8 mouse cellular contexts compared by ENCODE assay signal in genomic region chr9:98986476-98987096, GRCm38 (mm10). TPM values are rescaled to one million over a fixed set of nuclear protein-coding genes. Genes with fewer than 3 reads are reported as not detected.
A peak's percentile ranks its signal among the peaks of the same experiment; 100 is the strongest.
DNase-seq lines count a peak whose midpoint lies in the region; ATAC-seq and TF ChIP-seq lines count a peak whose summit lies in the region.

No protein-coding gene starts in this region.

- H3K27me3 ChIP-seq in liver, adult 2 months (ENCODE audit: control insufficient read depth, insufficient read depth, low read length): no peaks in the 10 kb centered on the region
- H3K27me3 ChIP-seq in forebrain, embryonic 16.5 days (replicated peaks; ENCODE audit: control insufficient read depth, insufficient read depth, low read length): peaks cover 4% of the 10 kb centered on the region; the same call in 1 of the 2 replicates
- 0 out of 2 replicates have a peak, but pooled peaks cover 16% of the 10 kb centered on the region for H3K27me3 ChIP-seq in liver, postnatal 0 days (ENCODE audit: insufficient read depth, low read length)

- no peak overlapping the region for H3K27ac ChIP-seq in liver, adult 2 months (replicated peaks; ENCODE audit: insufficient read depth, low read depth, low read length)
- H3K27ac ChIP-seq in forebrain, embryonic 16.5 days (ENCODE audit: low read length): no peak overlapping the region; the same call in 1 of the 2 replicates
- H3K27ac ChIP-seq in liver, postnatal 0 days (ENCODE audit: low read depth): no peak overlapping the region

- TF ChIP-seq EP300 in liver, postnatal 0 days (IDR thresholded peaks at IDR 0.05; ENCODE audit: low read depth): no peak

- intact Hi-C loops in left cerebral cortex, postnatal 36 days (cut with DNase I): loop anchor here (10.0 kb wide), 1 partner anchor 388 kb away; no protein-coding TSS in a partner anchor

- H3K4me2 ChIP-seq in forebrain, embryonic 16.5 days (ENCODE audit: low read length): peak overlapping the region; percentile 71
- peak overlapping the region; percentile 100 for H3K4me2 ChIP-seq in liver, postnatal 0 days (ENCODE audit: low read depth, low read length)

- H3K4me3 ChIP-seq in liver, adult 2 months (ENCODE audit: insufficient read depth, low read depth, low read length): peak overlapping the region; percentile 80
- peak overlapping the region; percentile 88 for H3K4me3 ChIP-seq in forebrain, embryonic 16.5 days (replicated peaks; ENCODE audit: low read length)
- peak overlapping the region; percentile 80 for H3K4me3 ChIP-seq in liver, postnatal 0 days (ENCODE audit: low read depth, low read length)

- peak; percentile 33 for DNase-seq in liver, adult 2 months (ENCODE audit: extremely low read depth, low read depth, low spot score)
- no peak for DNase-seq in liver
- no peak for DNase-seq in liver, postnatal 0 days
- no peak for DNase-seq in ovary, postnatal 10 days (ENCODE audit: low spot score)
- DNase-seq in urinary bladder, postnatal 36 days (ENCODE audit: low spot score in 2 of 2): no peak
- DNase-seq in left cerebral cortex, postnatal 36 days (ENCODE audit: low spot score in 2 of 2): no peak

- under 1% methylated on average over 49 of the region's 50 CpGs for WGBS in liver, adult 2 months
- under 1% methylated on average over 50 of the region's 50 CpGs for WGBS in forebrain, embryonic 16.5 days
- under 1% methylated on average over 47 of the region's 50 CpGs for WGBS in liver, postnatal 0 days (ENCODE audit: insufficient replicate concordance)

- H3K9ac ChIP-seq in liver, adult 2 months (ENCODE audit: low read depth, low read length): peak overlapping the region; percentile 81
- H3K9ac ChIP-seq in forebrain, embryonic 16.5 days (replicated peaks; ENCODE audit: low read depth, low read length): peak overlapping the region; percentile 87
- H3K9ac ChIP-seq in liver, postnatal 0 days (replicated peaks): peak overlapping the region; percentile 80

- H3K79me2 ChIP-seq in liver, adult 2 months (ENCODE audit: control insufficient read depth, insufficient read depth, low read length): no peaks in the 10 kb centered on the region; the same call in 1 of the 2 replicates

- H3K4me1 ChIP-seq in liver, adult 2 months (ENCODE audit: control insufficient read depth, insufficient read depth, low read length): peaks cover 2% of the 10 kb centered on the region; the same call in 1 of the 2 replicates
- H3K4me1 ChIP-seq in forebrain, embryonic 16.5 days (replicated peaks; ENCODE audit: control insufficient read depth, insufficient read depth, low read length): peaks cover 6% of the 10 kb centered on the region
- H3K4me1 ChIP-seq in liver, postnatal 0 days (ENCODE audit: insufficient read depth): peaks cover 17% of the 10 kb centered on the region

- no peak for TF ChIP-seq CTCF in liver, adult 2 months (IDR thresholded peaks at IDR 0.05; ENCODE audit: low read depth, low read length)
- no peak for TF ChIP-seq CTCF in liver, postnatal 0 days (IDR thresholded peaks at IDR 0.05; ENCODE audit: low read depth)

- no peaks in the 10 kb centered on the region for H3K36me3 ChIP-seq in liver, adult 2 months (ENCODE audit: control insufficient read depth, insufficient read depth, low read length)
- H3K36me3 ChIP-seq in forebrain, embryonic 16.5 days (ENCODE audit: control insufficient read depth, insufficient read depth): no peaks in the 10 kb centered on the region
- H3K36me3 ChIP-seq in liver, postnatal 0 days (replicated peaks; ENCODE audit: insufficient read depth, low read length): no peaks in the 10 kb centered on the region

- peak; percentile 10 for ATAC-seq in activated CD4-positive, CD25-positive, alpha-beta regulatory T cell, adult 4 months
- ATAC-seq in forebrain, embryonic 16.5 days: peak; percentile 34; the same call in 1 of the 2 replicates
- peak; percentile 19 for ATAC-seq in liver, postnatal 0 days

- TF ChIP-seq POLR2A in liver, adult 2 months (IDR thresholded peaks at IDR 0.05; ENCODE audit: extremely low read depth, insufficient read depth, low read length): no peak

- no peaks in the 10 kb centered on the region for H3K9me3 ChIP-seq in forebrain, embryonic 16.5 days (ENCODE audit: control insufficient read depth, low read length)
- H3K9me3 ChIP-seq in liver, postnatal 0 days (ENCODE audit: low read length): no peaks in the 10 kb centered on the region

RNA-seq across cellular contexts. Expression of gene Faim, which starts 0.4 kb away (rescaled TPM):
- 8.0 and 10.9 TPM in 2 replicates for total RNA-seq in liver, adult 2 months (2014; rRNA removed)
- polyA plus RNA-seq in liver, adult 2 months (2012; rRNA removed): 2.2 and 2.3 TPM in 2 replicates
- 10 to 100 TPM; 62.0 to 71.2 TPM for polyA plus RNA-seq in activated CD4-positive, CD25-positive, alpha-beta regulatory T cell, adult 4 months (2017; shearing (Covaris generic))
- polyA plus RNA-seq in forebrain, embryonic 16.5 days (2015; fragmentation: Nextera tagmentation; extraction: Ambion mirVana): 94.1 and 102 TPM in 2 replicates
- polyA plus RNA-seq in liver, postnatal 0 days (2015; fragmentation: Nextera tagmentation; extraction: Ambion mirVana): 16.2 and 16.7 TPM in 2 replicates
- 10 to 100 TPM; 32.3 to 34.1 TPM for total RNA-seq in left cerebral cortex, postnatal 36 days (2021)

RNA-seq across cellular contexts. Expression of gene Foxl2, which starts 31.5 kb away (rescaled TPM):
- total RNA-seq in liver, adult 2 months (2014; rRNA removed): not detected in 2 replicates
- polyA plus RNA-seq in liver, adult 2 months (2012; rRNA removed): not detected in 2 replicates
- not detected for polyA plus RNA-seq in activated CD4-positive, CD25-positive, alpha-beta regulatory T cell, adult 4 months (2017; shearing (Covaris generic))
- polyA plus RNA-seq in forebrain, embryonic 16.5 days (2015; fragmentation: Nextera tagmentation; extraction: Ambion mirVana): 0.43 and 0.45 TPM in 2 replicates
- not detected in 2 replicates for polyA plus RNA-seq in liver, postnatal 0 days (2015; fragmentation: Nextera tagmentation; extraction: Ambion mirVana)
- under 1 TPM; 0.91 to 0.99 TPM for total RNA-seq in left cerebral cortex, postnatal 36 days (2021)

RNA-seq across cellular contexts. Expression of gene Gm1123, which starts 48.9 kb away (rescaled TPM):
- total RNA-seq in liver, adult 2 months (2014; rRNA removed): not detected in 2 replicates
- polyA plus RNA-seq in liver, adult 2 months (2012; rRNA removed): not detected in 2 replicates
- polyA plus RNA-seq in activated CD4-positive, CD25-positive, alpha-beta regulatory T cell, adult 4 months (2017; shearing (Covaris generic)): 1 to 10 TPM in 1 of 2 experiments, under 1 TPM in 1; 0.94 to 1.1 TPM
- not detected in 2 replicates for polyA plus RNA-seq in forebrain, embryonic 16.5 days (2015; fragmentation: Nextera tagmentation; extraction: Ambion mirVana)
- polyA plus RNA-seq in liver, postnatal 0 days (2015; fragmentation: Nextera tagmentation; extraction: Ambion mirVana): 0.07 TPM in 1 of 2 replicates, not detected in the other
- total RNA-seq in left cerebral cortex, postnatal 36 days (2021): not detected
